Comparison of ENCODE assay signal across 7 mouse cellular contexts in genomic region chr1:175202902-175203301, GRCm38 (mm10).
"Had no signal": no experiment of that assay in that cellular context is flagged by ENCODE, and none has a peak within 500 bp of the region (broad histone marks: within the 10 kb centered on the region; RNA-seq: fewer than 3 reads in every experiment).

No protein-coding gene starts in this region.

- DNase-seq: lung, adult 2 months; lung, postnatal 14 days; lung, postnatal 36 days; right cerebral cortex, postnatal 14 days; thymus, adult 2 months; thymus, postnatal 25 days; thymus, postnatal 4 days had no signal
